1 mouse cellular context compared by ENCODE assay signal in the genomic region with DNA sequence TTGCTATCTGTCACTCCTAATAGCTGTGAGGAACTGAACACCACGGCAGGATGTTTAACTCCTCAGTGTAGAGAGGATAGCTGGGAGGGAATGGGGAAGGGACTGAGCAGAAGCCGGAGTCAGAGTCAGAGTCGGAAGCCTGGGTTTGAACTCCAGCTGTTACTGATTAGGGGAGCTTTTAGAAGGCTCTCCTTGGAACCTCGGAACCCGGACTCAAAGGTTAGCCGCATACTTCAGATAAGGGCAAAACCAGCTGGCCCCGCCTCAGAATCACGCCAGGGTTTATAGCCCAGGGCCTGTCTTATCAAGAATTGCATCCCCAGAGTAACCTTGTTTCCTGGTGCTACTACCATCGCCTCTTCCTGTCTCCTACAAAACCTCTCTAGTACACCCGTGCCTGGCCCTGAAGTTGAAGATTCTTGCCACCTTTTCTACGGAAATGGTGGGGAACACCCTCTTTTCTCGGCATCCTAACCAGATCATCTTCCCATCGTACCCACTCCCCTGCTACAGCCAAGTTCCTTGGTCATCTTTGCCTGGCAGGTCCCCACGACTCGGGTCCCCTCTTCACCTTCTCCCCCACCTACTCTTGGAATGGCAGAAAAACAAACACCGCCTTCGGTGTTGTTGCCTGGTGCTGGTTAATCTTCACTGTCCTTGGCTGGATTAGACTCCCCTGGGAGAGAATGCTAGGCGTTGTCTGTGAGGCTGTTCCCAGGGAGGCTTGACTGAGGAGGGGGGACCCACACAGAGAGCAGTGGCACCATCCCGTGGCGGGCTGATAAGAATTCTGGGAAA.
TF ChIP-seq lines count a peak whose summit lies in the region.

No protein-coding gene starts in this region.

TF ChIP-seq in MEL, 35 proteins besides CTCF, POLR2A, EP300 and RAD21:
- TF ChIP-seq MEF2A (IDR thresholded peaks at IDR 0.05; ENCODE audit: extremely low read depth, insufficient replicate concordance, low read depth, low read length, poor library complexity, severe bottlenecking): no peak
- no peak for TF ChIP-seq ZC3H11A (IDR thresholded peaks at IDR 0.05; ENCODE audit: low read depth, low read length)
- TF ChIP-seq JUND (IDR thresholded peaks at IDR 0.05; ENCODE audit: low read depth, low read length): no peak
- TF ChIP-seq MXI1 (IDR thresholded peaks at IDR 0.05; ENCODE audit: low read depth, low read length): no peak
- TF ChIP-seq TAL1 (IDR thresholded peaks at IDR 0.05; ENCODE audit: low read length): no peak
- no peak for TF ChIP-seq E2F4 (IDR thresholded peaks at IDR 0.05; ENCODE audit: borderline replicate concordance, low read depth, low read length)
- TF ChIP-seq GATA1 (IDR thresholded peaks at IDR 0.05; ENCODE audit: low read depth, low read length): 0 out of 2 replicates have a peak, but pooled peaks have one; percentile 3
- TF ChIP-seq MAZ (IDR thresholded peaks at IDR 0.05; ENCODE audit: low read depth, low read length): no peak
- TF ChIP-seq RCOR1 (IDR thresholded peaks at IDR 0.05; ENCODE audit: low read depth, low read length): peak; percentile 50
- no peak for TF ChIP-seq HCFC1 (IDR thresholded peaks at IDR 0.05; ENCODE audit: low read depth, low read length)
- TF ChIP-seq ZKSCAN1 (IDR thresholded peaks at IDR 0.05; ENCODE audit: low read depth, low read length): no peak
- no peak for TF ChIP-seq CHD1 (IDR thresholded peaks at IDR 0.05; ENCODE audit: low read depth, low read length)
- TF ChIP-seq MAFK (IDR thresholded peaks at IDR 0.05; ENCODE audit: borderline replicate concordance, low read depth, low read length): no peak
- TF ChIP-seq ZMIZ1 (IDR thresholded peaks at IDR 0.05; ENCODE audit: low read depth, low read length): no peak
- no peak for TF ChIP-seq NRF1 (IDR thresholded peaks at IDR 0.05; ENCODE audit: insufficient read depth, low read depth, low read length, poor library complexity, severe bottlenecking)
- TF ChIP-seq MYC (IDR thresholded peaks at IDR 0.05; ENCODE audit: low read depth, low read length): no peak
